Mouse (Mus musculus) spleen, postnatal 14 days (tissue): Measurements from ENCODE around the gene Gm6460.
"Not testable (repeated sequence)": the region's sequence is repeated elsewhere in the genome, so short reads cannot be mapped to it uniquely, and the experiment has no call there.

Experiments used
- DNase-seq, 2 experiments: peaks; one replicate each; pipeline ENCODE4 v3.0.0; 2021 to 2022; ENCODE audit warnings: low spot score in 2 of 2

Gene Gm6460

GRCm38 (mm10) chr5:11594613-11595012 is at the start of gene Gm6460:
TSS of gene Gm6460 (plus strand) at chr5:11594913.
- DNase-seq, result not testable (repeated sequence)
